Mouse (Mus musculus) Patski (cell line): ENCODE data around the gene Setd6. TPM values are rescaled to one million over a fixed set of nuclear protein-coding genes. Genes with fewer than 3 reads are reported as not detected.
A peak's percentile ranks its signal among the peaks of the same experiment; 100 is the strongest.

Experiments used
- ATAC-seq: fragments of 100-300 bp; one replicate; pipeline ENCODE4 v1.8.0; 2021
- CTCF ChIA-PET: fragments of 350-600 bp; sonication (Branson Sonifier 250); formaldehyde crosslinking; loops from one replicate; lab custom pipeline; 2022; ENCODE audit warnings: inconsistent platforms; lab: Charles Lee
- POLR2A ChIA-PET: fragments of 350-600 bp; sonication (Branson Sonifier 250); formaldehyde crosslinking; loops from one replicate; lab custom pipeline; 2022; ENCODE audit warnings: antibody characterized with exemption, inconsistent platforms; lab: Charles Lee
- DNase-seq: peaks from one replicate; pipeline ENCODE4 v3.0.0-alpha.2; 2011; ENCODE audit warnings: low read depth, low spot score
- H3K27me3 ChIP-seq: fragments of 371-371 bp; one replicate; pipeline ENCODE4 v1.5.1; 2021
- CTCF ChIP-seq: fragments of 100-300 bp; IDR thresholded peaks from one replicate; pipeline ENCODE4 v1.5.1; 2021
- in situ Hi-C: fragments of 300-500 bp; cut with MboI; formaldehyde crosslinking; loops from 3 replicates; pipeline ENCODE4 v1.11.1; 2018; ENCODE audit warnings: low pct_unique_long_range_greater_than_20kb, mixed read lengths
- polyA plus RNA-seq: library from polyadenylated mRNA; unstranded; gene quantifications from one replicate; pipeline ENCODE4 v1.2.3, GENCODE M21; 2021

The Setd6 gene
- polyA plus RNA-seq, 1 experiment from 2014 or later, result 36.3 TPM

DNA sequence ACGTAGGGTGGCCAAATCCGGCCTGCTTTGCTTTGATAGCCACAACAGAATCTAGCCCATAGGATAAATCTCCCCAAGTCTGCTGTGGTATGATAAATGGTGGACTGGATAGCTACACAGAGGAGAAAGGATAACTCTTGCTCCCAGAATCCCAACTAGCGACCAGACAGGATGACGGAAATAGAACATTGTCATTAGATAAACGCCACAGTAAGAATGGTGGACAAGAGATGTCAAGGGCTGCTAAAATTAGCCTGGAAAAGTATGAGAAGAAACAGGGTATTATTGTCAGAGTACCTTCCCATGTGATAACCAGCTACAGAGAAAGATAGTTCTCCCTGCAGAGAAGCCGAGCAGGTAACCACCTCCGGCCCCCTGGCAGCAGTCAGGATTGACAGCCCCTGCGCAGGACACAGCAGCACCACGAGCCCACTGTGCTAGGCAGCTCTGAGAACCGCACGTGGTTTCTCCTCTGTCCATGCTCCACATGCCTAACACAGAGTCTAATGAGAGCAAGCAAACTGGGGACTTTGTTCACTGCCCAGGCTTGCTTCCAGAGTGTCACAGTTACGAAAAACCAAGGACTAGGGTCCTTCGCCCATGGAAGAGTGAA, 24.6 kb upstream of the Setd6 start:
- in situ Hi-C loops, result loop anchor here (25.0 kb wide), 1 partner anchor 354 kb away; the partner anchor contains the start of genes Usb1 and Zfp319
- ATAC-seq, result no peak
- no peak for DNase-seq
- ChIA-PET POLR2A (no interaction called here), CTCF (no interaction called here)
- TF ChIP-seq CTCF, result no peak
- peaks cover 34% of the 10 kb centered on the region for H3K27me3 ChIP-seq

DNA sequence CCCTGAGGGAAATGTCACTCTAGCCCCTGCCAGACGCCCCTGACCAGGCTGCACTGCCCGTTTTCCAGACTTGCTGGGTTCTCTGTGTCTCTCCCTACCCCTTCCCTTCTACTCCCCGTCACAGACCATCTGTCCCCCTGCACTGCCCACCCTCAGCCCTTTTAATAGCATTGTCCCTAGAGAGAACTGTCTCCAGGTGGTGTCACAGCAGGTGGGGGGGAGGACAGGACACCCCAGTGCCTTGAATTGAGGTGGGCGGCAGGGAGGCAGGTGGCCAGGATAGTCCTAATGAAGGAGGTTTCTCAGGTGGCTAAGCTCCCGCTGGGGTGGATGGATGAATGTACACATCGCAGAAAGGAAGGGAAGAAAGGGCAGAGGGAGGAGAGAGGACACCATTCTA, 21.1 kb upstream of the Setd6 start:
- ATAC-seq (no peak), DNase-seq (no peak)
- TF ChIP-seq CTCF, result no peak
- in situ Hi-C loops, result loop anchor here (5.0 to 25.0 kb wide), 2 partner anchors 92 to 357 kb away; partner anchors contain the start of genes Usb1 and Zfp319
- CTCF ChIA-PET, result interaction anchor here (1.1 kb wide), 1 partner anchor 93 kb away, joined by 3 read pairs; no protein-coding TSS in a partner anchor
- POLR2A ChIA-PET, result no interaction called here
- H3K27me3 ChIP-seq, result peaks cover 44% of the 10 kb centered on the region

DNA sequence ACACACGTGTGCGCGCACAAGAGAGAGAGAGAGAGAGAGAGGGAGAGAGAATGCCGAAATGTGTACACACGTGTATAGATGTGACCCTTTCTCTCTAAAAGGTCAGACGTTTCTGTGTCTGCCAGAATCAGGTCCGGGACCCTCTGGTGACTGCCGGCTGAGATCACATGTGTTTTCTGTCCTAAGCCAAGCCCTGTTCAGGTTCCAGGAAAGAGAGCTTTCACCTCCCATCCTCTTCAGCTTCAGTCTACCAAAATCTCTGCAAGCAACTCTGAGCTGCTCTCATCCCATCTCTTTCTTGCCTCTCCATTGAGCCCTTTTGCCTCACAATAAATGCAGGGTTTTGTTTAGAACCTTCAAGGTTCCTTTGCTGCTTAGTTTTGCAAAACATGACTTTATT, 19.0 kb upstream of the Setd6 start:
- no peak for TF ChIP-seq CTCF
- ChIA-PET CTCF (interaction anchor here (0.8 to 2.7 kb wide), 13 partner anchors 8 to 156 kb away, joined by 3 to 31 read pairs (median 6); no protein-coding TSS in a partner anchor), POLR2A (no interaction called here)
- no peak for ATAC-seq
- H3K27me3 ChIP-seq, result peaks cover 41% of the 10 kb centered on the region
- DNase-seq, result no peak
- in situ Hi-C loops, result loop anchor here (5.0 to 25.0 kb wide), 2 partner anchors 94 to 359 kb away; partner anchors contain the start of genes Usb1 and Zfp319

DNA sequence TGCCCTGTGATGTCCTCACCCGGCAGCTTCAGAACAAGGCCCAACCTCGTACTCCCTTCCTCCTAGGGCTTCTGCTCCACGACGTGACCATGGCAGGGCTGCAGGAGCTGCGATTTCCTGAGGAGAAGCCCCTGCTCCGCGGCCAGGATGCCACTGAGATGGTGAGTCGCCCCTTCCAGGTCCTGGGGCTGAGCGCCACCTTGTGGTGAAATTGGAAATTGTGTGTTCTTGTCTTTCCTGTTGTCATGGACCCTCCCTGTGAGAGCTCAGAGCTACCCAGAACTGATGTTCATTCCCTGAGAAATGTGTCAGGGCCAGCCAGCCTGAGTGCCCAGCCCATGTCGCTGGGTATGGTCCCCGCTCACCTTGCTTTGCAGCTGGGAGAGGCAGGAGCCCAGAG, 18.6 kb upstream of the Setd6 start:
- POLR2A ChIA-PET, result no interaction called here
- CTCF ChIA-PET, result interaction anchor here (0.7 to 2.7 kb wide), 17 partner anchors 8 to 156 kb away, joined by 3 to 31 read pairs (median 4); no protein-coding TSS in a partner anchor
- TF ChIP-seq CTCF, result no peak
- ATAC-seq (peak; percentile 82), DNase-seq (no peak)
- peaks cover 43% of the 10 kb centered on the region for H3K27me3 ChIP-seq
- in situ Hi-C loops, result loop anchor here (5.0 to 25.0 kb wide), 2 partner anchors 95 to 360 kb away; partner anchors contain the start of genes Usb1 and Zfp319

DNA sequence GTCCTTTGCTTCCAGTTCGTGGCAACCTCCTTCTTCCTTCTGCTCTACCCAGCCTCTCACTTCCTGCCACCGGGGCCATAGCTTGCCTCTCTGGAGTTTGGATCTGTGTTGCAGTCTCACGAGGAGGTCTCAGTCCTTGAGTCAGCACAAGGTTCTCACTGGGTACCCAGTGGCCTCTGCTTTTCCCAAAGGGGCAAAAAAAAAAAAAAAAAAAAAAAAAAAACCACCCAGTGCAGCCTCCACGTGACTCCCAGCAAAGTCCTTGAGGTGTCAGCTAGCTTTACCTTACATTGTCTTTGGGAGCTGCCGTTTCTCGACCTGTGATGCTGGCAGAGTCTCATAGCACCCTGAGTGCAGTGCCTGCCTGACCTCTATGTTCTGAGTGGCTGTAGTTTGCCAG, 17.5 kb upstream of the Setd6 start:
- POLR2A ChIA-PET, result interaction anchor here (0.6 to 0.7 kb wide), 2 partner anchors 21 to 757 kb away, joined by 4 to 5 read pairs; no protein-coding TSS in a partner anchor
- no peak for DNase-seq
- in situ Hi-C loops, result loop anchor here (5.0 to 25.0 kb wide), 2 partner anchors 96 to 361 kb away; partner anchors contain the start of genes Usb1 and Zfp319
- CTCF ChIA-PET, result interaction anchor here (1.1 to 2.6 kb wide), 6 partner anchors 9 to 112 kb away, joined by 3 to 31 read pairs (median 12); no protein-coding TSS in a partner anchor
- no peak for ATAC-seq
- H3K27me3 ChIP-seq, result peaks cover 43% of the 10 kb centered on the region
- no peak for TF ChIP-seq CTCF

DNA sequence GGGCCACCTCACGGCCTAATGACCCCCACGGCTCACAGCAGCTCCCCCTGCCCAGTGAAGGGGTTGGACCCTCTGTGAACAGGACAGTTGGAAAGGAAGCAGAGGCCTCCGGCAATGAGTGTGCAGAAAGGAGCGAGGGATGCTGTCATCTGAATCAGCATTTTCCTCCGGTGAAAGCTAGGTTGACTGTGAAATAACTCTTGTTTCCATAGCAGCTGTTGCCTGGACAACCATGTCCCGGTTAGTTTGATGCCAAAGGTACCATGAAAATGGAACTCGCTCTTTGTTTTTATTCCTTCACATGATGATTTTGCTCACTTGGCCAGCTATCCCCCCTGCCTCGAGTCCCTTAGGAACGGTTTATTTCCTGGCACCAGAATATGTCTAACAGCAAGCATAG, 15.4 kb upstream of the Setd6 start:
- ChIA-PET CTCF (no interaction called here), POLR2A (no interaction called here)
- in situ Hi-C loops, result no loop called here
- ATAC-seq, result no peak
- peaks cover 39% of the 10 kb centered on the region for H3K27me3 ChIP-seq
- TF ChIP-seq CTCF, result no peak
- DNase-seq, result no peak

DNA sequence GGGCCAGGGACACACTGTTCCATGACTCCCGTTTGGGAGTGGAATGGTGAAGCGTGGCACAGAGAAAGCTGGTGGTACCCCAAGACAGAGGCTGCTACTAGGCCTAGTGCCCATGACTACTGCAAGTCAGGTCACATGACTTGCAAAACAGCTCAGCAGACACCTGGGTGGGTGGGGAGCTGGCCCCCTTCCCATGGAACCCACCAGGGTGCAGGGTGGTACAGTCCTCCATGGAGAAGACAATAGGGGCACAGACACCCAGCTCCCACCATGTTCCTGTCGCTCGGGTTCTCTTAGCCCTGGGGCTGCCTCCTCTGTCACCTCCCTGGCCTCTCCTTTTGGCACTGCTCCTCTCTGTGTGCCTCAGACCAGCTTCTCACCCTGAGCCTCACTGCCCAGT, 13.9 kb upstream of the Setd6 start:
- no peak for DNase-seq
- TF ChIP-seq CTCF, result no peak
- in situ Hi-C loops, result no loop called here
- POLR2A ChIA-PET, result no interaction called here
- CTCF ChIA-PET, result interaction anchor here (2.1 kb wide), 1 partner anchor 102 kb away, joined by 7 read pairs; no protein-coding TSS in a partner anchor
- no peak for ATAC-seq
- peaks cover 38% of the 10 kb centered on the region for H3K27me3 ChIP-seq

DNA sequence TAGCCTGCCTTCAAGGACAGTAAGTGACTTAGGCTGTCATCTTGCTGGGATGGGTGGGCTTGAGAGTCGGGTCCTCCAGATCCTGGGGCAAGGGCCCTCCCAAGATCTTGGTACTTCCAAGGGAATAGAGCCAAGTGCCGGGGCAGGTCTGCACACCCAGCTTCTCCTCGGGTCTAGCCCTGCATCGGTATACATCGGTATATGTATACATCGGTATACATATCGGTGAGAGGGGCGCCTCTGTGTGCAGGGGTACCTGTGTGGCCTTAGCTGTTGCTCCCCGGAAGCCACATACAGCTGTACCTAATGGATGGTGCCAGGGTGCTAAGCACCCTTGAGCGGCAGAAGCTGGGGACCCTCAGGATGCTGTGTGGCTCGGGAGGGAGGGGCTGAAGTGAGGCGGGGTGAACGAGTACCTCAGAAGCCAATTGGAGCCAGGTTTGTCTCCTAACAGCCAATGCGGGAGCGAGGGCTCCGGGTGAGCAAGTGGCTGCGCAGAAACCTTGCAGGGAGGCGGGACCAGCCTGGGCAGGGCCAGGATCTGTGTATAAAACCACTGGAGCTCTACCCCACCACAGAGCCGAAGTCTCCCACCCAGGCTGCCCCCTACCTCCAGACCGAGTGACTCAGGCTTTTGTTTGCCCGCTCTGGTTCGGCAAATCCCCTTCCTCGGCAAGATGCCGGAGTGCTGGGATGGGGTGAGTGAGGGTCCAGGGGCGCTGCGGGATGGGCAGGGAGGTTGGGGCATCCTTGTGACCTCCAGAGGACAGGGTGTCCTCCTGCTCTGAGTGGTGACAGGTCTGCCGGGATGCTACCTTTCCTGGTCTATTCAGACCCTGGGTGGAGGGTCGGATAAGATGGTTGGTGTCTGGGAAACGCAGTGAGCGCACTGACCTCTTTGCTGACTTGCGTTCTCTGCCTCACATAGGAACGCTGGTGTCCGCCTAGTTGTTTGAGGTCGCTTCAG, 12.9 kb upstream of the Setd6 start:
- ATAC-seq, result peak; percentile 97
- TF ChIP-seq CTCF, result no peak
- in situ Hi-C loops, result no loop called here
- peaks cover 31% of the 10 kb centered on the region for H3K27me3 ChIP-seq
- POLR2A ChIA-PET, result interaction anchor here (0.5 kb wide), 1 partner anchor 54 kb away, joined by 3 read pairs; no protein-coding TSS in a partner anchor
- CTCF ChIA-PET, result interaction anchor here (0.9 to 2.1 kb wide), 2 partner anchors 9 to 103 kb away, joined by 3 to 7 read pairs; no protein-coding TSS in a partner anchor
- DNase-seq, result peak; percentile 35

DNA sequence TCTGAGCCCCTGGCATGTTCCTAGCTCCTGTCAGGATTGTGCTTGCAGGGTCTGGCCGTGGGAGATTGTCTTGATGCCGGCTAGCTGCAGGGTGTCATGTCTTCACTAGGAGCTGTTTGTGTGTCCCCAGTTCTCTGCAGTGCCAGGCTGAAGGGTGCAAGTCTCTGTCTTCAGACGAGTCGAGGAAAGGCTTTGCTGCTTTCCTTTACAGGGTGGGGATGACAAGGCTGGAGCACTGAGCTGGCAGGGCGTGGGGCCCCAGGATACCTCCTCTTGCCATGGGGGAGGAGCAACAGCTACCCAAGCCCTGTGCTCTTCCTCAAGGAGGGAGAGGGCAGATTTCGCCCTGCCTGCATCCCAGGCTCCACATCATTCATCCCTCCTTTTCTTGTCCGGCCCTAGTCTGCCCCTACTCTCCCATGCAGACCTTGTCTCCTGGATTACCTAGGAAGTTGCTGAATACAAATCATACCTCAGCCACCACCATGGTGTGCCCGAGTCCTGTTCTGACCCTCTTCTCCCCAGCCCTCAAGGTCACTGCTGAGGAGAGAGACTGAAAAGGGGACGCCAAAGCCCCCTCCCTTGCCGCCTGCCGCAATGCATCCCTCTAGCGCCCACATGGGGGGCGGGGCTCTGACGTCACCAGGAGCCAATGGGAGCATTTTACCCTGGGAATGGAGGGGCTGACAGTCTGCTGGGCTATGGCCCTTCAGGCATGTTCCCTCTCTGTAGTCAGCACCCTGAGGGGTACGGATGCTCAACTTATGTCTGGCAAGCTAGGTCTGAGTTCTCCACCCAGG, 12.0 kb upstream of the Setd6 start:
- ATAC-seq, result peak; percentile 6

More for the DNA sequence above, 12.0 kb upstream of the Setd6 start:
- in situ Hi-C loops, result no loop called here
- ChIA-PET POLR2A (no interaction called here), CTCF (interaction anchor here (0.9 kb wide), 1 partner anchor 8 kb away, joined by 3 read pairs; no protein-coding TSS in a partner anchor)
- TF ChIP-seq CTCF, result no peak
- H3K27me3 ChIP-seq, result peaks cover 24% of the 10 kb centered on the region
- DNase-seq, result no peak
